Mouse (Mus musculus): ENCODE measurements around the gene Sos1. TPM values are rescaled to one million over a fixed set of nuclear protein-coding genes. Genes with fewer than 3 reads are reported as not detected.

Gene Sos1
- polyA plus RNA-seq, 1 experiment from 2014 or later = 10.0 TPM

DNA sequence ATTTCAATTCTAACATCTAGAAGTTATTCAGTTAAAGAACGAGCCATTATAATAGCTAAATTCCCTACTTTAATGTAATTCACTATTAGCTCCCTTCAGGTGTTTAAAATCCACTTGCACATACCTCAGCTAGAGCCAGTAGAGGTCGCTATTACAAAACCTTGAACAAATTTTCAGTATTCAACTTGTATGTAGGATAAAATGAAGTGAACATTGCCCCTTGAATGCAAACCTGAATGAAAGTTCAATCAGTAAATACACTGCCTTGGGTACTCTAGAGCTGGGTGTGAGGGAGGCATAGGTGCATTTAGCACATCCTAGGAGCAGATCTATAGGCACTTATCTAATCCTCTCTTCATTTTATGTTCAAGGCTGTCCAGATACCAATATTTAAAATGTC, 24.6 kb downstream of the Sos1 start:
- no peaks in the 10 kb centered on the region for H3K27me3 ChIP-seq (ENCODE audit: control insufficient read depth, insufficient read depth, low read length)
- peaks cover 2% of the 10 kb centered on the region; the same call in 1 of the 2 replicates for H3K36me3 ChIP-seq (ENCODE audit: control insufficient read depth, insufficient read depth, low read length)
- H3K9ac ChIP-seq (ENCODE audit: low read length) = no peak overlapping the region
- no peak overlapping the region for H3K4me3 ChIP-seq (ENCODE audit: low read depth, low read length)
- WGBS = 46% methylated on average over 2 of the region's 2 CpGs
- no peak overlapping the region for H3K4me2 ChIP-seq (ENCODE audit: low read depth)
- peaks cover 3% of the 10 kb centered on the region; the same call in 1 of the 2 replicates for H3K4me1 ChIP-seq (ENCODE audit: control insufficient read depth, insufficient read depth, low read length)
- ATAC-seq (ENCODE audit: insufficient read depth, low FRiP score, low TSS enrichment) (no peak), DNase-seq (ENCODE audit: low spot score) (no peak)
- H3K9me3 ChIP-seq (ENCODE audit: control insufficient read depth, low read length) = no peaks in the 10 kb centered on the region
- no peak overlapping the region for H3K27ac ChIP-seq (ENCODE audit: low read depth, low read length)

DNA sequence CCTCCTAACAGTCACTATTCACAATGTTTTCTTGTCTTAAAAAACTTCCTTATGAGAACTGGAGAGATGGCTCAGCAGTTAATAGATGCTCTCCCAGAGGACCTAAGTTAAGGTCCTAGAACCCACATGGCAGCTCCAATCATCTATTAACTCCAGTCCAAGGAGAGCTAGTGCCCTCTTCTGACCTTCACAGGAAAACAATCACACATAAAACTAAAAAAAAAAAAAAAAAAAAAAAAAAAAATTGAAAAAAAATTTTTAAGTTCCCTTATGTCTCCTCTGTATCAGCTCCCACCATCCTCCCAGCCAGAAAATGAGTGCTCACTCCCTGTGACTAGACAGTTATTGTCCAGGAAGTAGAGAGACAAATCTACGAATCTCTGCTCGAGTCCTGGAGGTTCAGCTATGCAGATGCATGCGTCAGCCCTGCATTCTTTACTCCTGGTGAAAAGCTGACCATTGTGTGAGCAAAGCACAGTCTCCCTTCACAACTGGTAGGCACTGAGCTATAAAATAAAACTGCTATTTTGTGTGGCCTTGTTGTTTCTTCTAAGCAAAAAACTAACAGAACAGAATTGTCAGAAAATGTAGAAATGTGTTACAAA, 29.7 kb downstream of the Sos1 start:
- peaks cover 2% of the 10 kb centered on the region; the same call in 1 of the 2 replicates for H3K36me3 ChIP-seq (ENCODE audit: control insufficient read depth, insufficient read depth, low read length)
- no peak overlapping the region for H3K9ac ChIP-seq (ENCODE audit: low read length)
- ATAC-seq (ENCODE audit: insufficient read depth, low FRiP score, low TSS enrichment) (no peak), DNase-seq (ENCODE audit: low spot score) (no peak)
- no peaks in the 10 kb centered on the region for H3K9me3 ChIP-seq (ENCODE audit: control insufficient read depth, low read length)
- H3K4me1 ChIP-seq (ENCODE audit: control insufficient read depth, insufficient read depth, low read length) = no peaks in the 10 kb centered on the region
- 64% methylated on average over 3 of the region's 3 CpGs for WGBS
- no peak overlapping the region for H3K27ac ChIP-seq (ENCODE audit: low read depth, low read length)
- H3K4me3 ChIP-seq (ENCODE audit: low read depth, low read length) = no peak overlapping the region
- H3K27me3 ChIP-seq (ENCODE audit: control insufficient read depth, insufficient read depth, low read length) = no peaks in the 10 kb centered on the region
- no peak overlapping the region for H3K4me2 ChIP-seq (ENCODE audit: low read depth)

DNA sequence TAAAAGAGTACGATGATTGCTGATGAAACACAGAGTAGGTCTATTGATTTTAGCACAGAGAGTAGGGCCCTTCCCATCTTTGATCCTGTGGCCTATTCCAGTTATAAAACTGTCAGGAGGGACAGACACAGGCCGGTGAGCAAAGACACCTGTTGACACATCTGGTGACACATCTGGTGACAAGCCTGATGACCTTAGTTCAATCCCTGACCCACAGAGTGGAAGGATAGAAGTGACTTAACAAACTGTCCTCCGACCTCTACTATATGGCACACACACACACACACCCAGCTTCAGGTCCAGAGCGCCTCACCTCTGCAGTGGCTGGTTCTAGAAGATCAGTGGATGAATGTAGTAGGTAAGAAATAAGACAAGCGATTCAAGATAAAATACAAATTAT, 33.8 kb downstream of the Sos1 start:
- Histone ChIP-seq H3K4me1 (ENCODE audit: control insufficient read depth, insufficient read depth, low read length) (no peaks in the 10 kb centered on the region), H3K27ac (ENCODE audit: low read depth, low read length) (no peak overlapping the region), H3K4me3 (ENCODE audit: low read depth, low read length) (no peak overlapping the region), H3K9me3 (ENCODE audit: control insufficient read depth, low read length) (no peaks in the 10 kb centered on the region), H3K27me3 (ENCODE audit: control insufficient read depth, insufficient read depth, low read length) (no peaks in the 10 kb centered on the region), H3K36me3 (ENCODE audit: control insufficient read depth, insufficient read depth, low read length) (no peaks in the 10 kb centered on the region; the same call in 1 of the 2 replicates), H3K4me2 (ENCODE audit: low read depth) (no peak overlapping the region), H3K9ac (ENCODE audit: low read length) (no peak overlapping the region)
- 91% methylated on average over 5 of the region's 5 CpGs for WGBS
- DNase-seq (ENCODE audit: low spot score) (no peak), ATAC-seq (ENCODE audit: insufficient read depth, low FRiP score, low TSS enrichment) (no peak)

DNA sequence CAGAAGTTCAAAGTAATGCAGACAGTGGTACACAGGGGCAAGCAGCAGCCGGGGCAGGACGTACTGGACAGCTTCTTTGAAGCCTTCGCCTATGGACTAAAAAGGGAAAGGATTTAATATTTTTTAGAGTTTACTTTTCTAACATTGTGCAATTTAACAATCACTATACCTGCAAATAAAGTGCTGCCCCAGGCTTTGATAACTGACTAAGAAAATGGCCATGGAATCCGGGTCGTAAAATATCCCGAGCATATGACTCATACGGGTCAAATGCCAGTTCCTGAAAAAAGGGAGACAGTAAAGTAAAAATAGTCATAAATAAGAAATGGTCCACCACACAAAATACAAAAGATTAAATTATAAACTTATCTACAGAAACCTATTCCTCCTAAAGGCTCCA, 34.8 kb downstream of the Sos1 start:
- H3K9me3 ChIP-seq (ENCODE audit: control insufficient read depth, low read length) = no peaks in the 10 kb centered on the region
- no peak for ATAC-seq (ENCODE audit: insufficient read depth, low FRiP score, low TSS enrichment)
- H3K9ac ChIP-seq (ENCODE audit: low read length) = no peak overlapping the region
- 91% methylated on average over 7 of the region's 7 CpGs for WGBS
- no peak overlapping the region for H3K4me2 ChIP-seq (ENCODE audit: low read depth)
- no peaks in the 10 kb centered on the region for H3K27me3 ChIP-seq (ENCODE audit: control insufficient read depth, insufficient read depth, low read length)
- no peaks in the 10 kb centered on the region for H3K4me1 ChIP-seq (ENCODE audit: control insufficient read depth, insufficient read depth, low read length)
- no peak overlapping the region for H3K27ac ChIP-seq (ENCODE audit: low read depth, low read length)
- H3K4me3 ChIP-seq (ENCODE audit: low read depth, low read length) = no peak overlapping the region
- no peaks in the 10 kb centered on the region; the same call in 1 of the 2 replicates for H3K36me3 ChIP-seq (ENCODE audit: control insufficient read depth, insufficient read depth, low read length)
- DNase-seq (ENCODE audit: low spot score) = no peak

DNA sequence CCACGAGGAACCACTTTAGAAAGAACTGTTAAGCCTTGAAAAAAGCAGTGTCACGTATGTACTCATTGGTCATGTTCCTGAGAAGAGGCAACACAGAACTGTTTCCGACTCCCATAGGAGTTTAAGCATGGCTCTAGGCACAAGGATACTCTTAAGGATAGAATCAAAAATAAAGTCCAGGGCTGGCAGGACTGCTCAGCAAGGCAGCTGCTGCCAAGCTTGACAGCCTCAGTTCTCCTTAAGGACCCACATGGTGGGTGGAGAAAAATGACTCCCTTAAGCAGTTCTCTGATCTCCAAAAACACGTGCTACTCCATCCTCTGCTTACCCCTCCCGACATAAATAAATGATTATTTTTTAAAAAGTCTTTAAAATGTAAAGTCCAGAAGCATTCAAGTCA, 44.6 kb downstream of the Sos1 start:
- Histone ChIP-seq H3K9me3 (ENCODE audit: control insufficient read depth, low read length) (no peaks in the 10 kb centered on the region), H3K9ac (ENCODE audit: low read length) (no peak overlapping the region), H3K36me3 (ENCODE audit: control insufficient read depth, insufficient read depth, low read length) (peaks cover 2% of the 10 kb centered on the region), H3K4me3 (ENCODE audit: low read depth, low read length) (no peak overlapping the region), H3K4me2 (ENCODE audit: low read depth) (no peak overlapping the region), H3K4me1 (ENCODE audit: control insufficient read depth, insufficient read depth, low read length) (no peaks in the 10 kb centered on the region), H3K27ac (ENCODE audit: low read depth, low read length) (no peak overlapping the region), H3K27me3 (ENCODE audit: control insufficient read depth, insufficient read depth, low read length) (no peaks in the 10 kb centered on the region)
- WGBS = 92% methylated on average over 5 of the region's 5 CpGs
- DNase-seq (ENCODE audit: low spot score) = no peak
- ATAC-seq (ENCODE audit: insufficient read depth, low FRiP score, low TSS enrichment) = no peak

DNA sequence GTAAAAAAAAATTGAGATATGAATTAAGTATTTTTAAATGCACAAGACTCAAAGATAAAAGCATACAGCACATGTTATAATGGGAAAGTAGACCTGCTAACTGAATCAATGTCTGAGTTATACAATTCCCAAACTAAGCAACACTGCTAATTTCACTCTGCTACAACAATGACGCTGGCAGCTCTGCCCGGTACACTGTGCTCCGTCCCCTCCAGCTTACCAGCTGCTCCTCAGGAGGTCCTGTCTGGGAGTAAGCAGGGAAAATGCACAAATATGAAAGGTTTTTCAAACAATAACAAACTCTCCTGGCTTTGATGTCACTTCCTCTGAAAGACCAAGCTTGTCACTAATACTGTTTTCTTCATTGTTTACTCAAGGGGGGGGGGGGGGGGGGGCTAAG, 45.8 kb downstream of the Sos1 start:
- Histone ChIP-seq H3K27me3 (ENCODE audit: control insufficient read depth, insufficient read depth, low read length) (no peaks in the 10 kb centered on the region), H3K4me1 (ENCODE audit: control insufficient read depth, insufficient read depth, low read length) (no peaks in the 10 kb centered on the region), H3K9ac (ENCODE audit: low read length) (no peak overlapping the region), H3K4me2 (ENCODE audit: low read depth) (no peak overlapping the region), H3K9me3 (ENCODE audit: control insufficient read depth, low read length) (no peaks in the 10 kb centered on the region), H3K36me3 (ENCODE audit: control insufficient read depth, insufficient read depth, low read length) (peaks cover 2% of the 10 kb centered on the region), H3K27ac (ENCODE audit: low read depth, low read length) (no peak overlapping the region), H3K4me3 (ENCODE audit: low read depth, low read length) (no peak overlapping the region)
- DNase-seq (ENCODE audit: low spot score) (no peak), ATAC-seq (ENCODE audit: insufficient read depth, low FRiP score, low TSS enrichment) (no peak)
- 83% methylated on average over 3 of the region's 3 CpGs for whole genome bisulfite sequencing

DNA sequence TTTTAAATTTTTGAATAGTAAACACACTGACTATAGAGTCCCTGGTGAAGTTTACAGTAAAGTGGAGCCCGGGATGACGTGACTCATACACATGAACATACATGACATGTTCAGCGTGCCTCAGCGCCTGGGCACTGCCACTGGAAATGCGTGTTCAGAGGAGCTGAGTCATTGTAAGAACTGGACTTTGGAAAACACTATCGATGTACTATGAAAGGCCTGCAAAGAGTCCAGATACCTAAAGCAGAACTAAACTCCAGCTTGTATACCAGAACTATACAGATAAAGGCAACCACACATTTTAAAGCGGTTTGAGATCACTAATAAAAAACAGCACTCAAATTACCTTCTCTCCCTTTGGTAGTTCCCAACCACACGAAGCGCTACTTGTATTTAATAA, 48.3 kb downstream of the Sos1 start:
- no peaks in the 10 kb centered on the region for H3K4me1 ChIP-seq (ENCODE audit: control insufficient read depth, insufficient read depth, low read length)
- H3K27ac ChIP-seq (ENCODE audit: low read depth, low read length) = no peak overlapping the region
- DNase-seq (ENCODE audit: low spot score) (no peak), ATAC-seq (ENCODE audit: insufficient read depth, low FRiP score, low TSS enrichment) (no peak)
- H3K9ac ChIP-seq (ENCODE audit: low read length) = no peak overlapping the region
- H3K4me3 ChIP-seq (ENCODE audit: low read depth, low read length) = no peak overlapping the region
- no peaks in the 10 kb centered on the region for H3K9me3 ChIP-seq (ENCODE audit: control insufficient read depth, low read length)
- H3K27me3 ChIP-seq (ENCODE audit: control insufficient read depth, insufficient read depth, low read length) = no peaks in the 10 kb centered on the region
- 96% methylated on average over 9 of the region's 9 CpGs for WGBS
- no peak overlapping the region for H3K4me2 ChIP-seq (ENCODE audit: low read depth)
- H3K36me3 ChIP-seq (ENCODE audit: control insufficient read depth, insufficient read depth, low read length) = peaks cover 2% of the 10 kb centered on the region; the same call in 1 of the 2 replicates

DNA sequence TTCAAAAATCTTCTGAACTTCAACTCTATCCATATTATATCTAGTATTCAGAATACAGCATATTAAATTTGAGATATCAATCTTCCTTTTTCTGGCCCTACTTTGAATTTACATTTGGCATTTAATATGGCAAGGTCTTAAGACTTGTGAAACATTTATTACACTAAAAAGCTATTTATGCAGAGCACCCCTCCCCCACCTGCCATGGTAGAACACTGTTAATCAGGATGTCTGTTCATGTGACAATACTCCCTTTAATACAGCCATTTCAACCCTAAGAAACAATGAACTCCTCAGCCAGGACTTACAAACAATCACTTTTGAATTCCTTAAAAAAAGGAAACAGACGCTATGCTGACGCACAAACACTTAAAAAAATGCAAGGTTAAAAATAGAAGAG, 52.3 kb downstream of the Sos1 start:
- ATAC-seq (ENCODE audit: insufficient read depth, low FRiP score, low TSS enrichment) = no peak
- no peaks in the 10 kb centered on the region for H3K9me3 ChIP-seq (ENCODE audit: control insufficient read depth, low read length)
- H3K4me1 ChIP-seq (ENCODE audit: control insufficient read depth, insufficient read depth, low read length) = no peaks in the 10 kb centered on the region
- H3K27ac ChIP-seq (ENCODE audit: low read depth, low read length) = no peak overlapping the region
- DNase-seq (ENCODE audit: low spot score) = no peak
- no peaks in the 10 kb centered on the region for H3K27me3 ChIP-seq (ENCODE audit: control insufficient read depth, insufficient read depth, low read length)
- no peak overlapping the region for H3K4me2 ChIP-seq (ENCODE audit: low read depth)
- H3K36me3 ChIP-seq (ENCODE audit: control insufficient read depth, insufficient read depth, low read length) = peaks cover 1% of the 10 kb centered on the region; the same call in 1 of the 2 replicates
- H3K9ac ChIP-seq (ENCODE audit: low read length) = no peak overlapping the region
- 67% methylated on average over 2 of the region's 2 CpGs for WGBS
- no peak overlapping the region for H3K4me3 ChIP-seq (ENCODE audit: low read depth, low read length)

DNA sequence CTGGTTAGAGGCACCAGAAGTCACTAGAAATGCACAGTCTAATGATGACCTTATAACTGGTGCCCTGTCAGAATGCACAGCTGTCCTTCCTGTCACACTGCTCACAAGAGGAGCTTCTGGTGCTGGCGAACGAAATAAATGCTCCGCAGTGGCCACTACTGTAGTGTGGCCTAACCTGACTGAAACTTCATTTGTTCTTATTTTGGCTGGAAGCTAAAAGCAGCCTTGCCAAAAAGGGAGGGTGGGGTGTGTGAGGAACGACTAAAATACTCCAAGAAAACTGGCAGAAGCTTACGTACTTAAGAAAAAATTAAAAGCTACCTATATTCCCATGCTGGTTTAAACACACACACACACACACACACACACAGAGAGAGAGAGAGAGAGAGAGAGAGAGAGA, 53.4 kb downstream of the Sos1 start:
- no peaks in the 10 kb centered on the region for H3K4me1 ChIP-seq (ENCODE audit: control insufficient read depth, insufficient read depth, low read length)
- 89% methylated on average over 5 of the region's 5 CpGs for WGBS
- H3K9ac ChIP-seq (ENCODE audit: low read length) = no peak overlapping the region
- H3K27me3 ChIP-seq (ENCODE audit: control insufficient read depth, insufficient read depth, low read length) = no peaks in the 10 kb centered on the region
- DNase-seq (ENCODE audit: low spot score) (peak; percentile 17), ATAC-seq (ENCODE audit: insufficient read depth, low FRiP score, low TSS enrichment) (no peak)
- H3K4me2 ChIP-seq (ENCODE audit: low read depth) = no peak overlapping the region
- peaks cover 8% of the 10 kb centered on the region for H3K36me3 ChIP-seq (ENCODE audit: control insufficient read depth, insufficient read depth, low read length)
- no peak overlapping the region for H3K4me3 ChIP-seq (ENCODE audit: low read depth, low read length)
- H3K27ac ChIP-seq (ENCODE audit: low read depth, low read length) = no peak overlapping the region
- no peaks in the 10 kb centered on the region for H3K9me3 ChIP-seq (ENCODE audit: control insufficient read depth, low read length)

All from neural tube, embryonic 11.5 days (tissue).